Mouse (Mus musculus): ENCODE data around the gene Mettl18. TPM values are rescaled to one million over a fixed set of nuclear protein-coding genes. Genes with fewer than 3 reads are reported as not detected.

Mettl18 gene
- polyA plus RNA-seq (2012; rRNA removed) (1.0 and 2.3 TPM in 2 replicates), polyA plus RNA-seq (2014; fragmentation: Nextera tagmentation; extraction: Ambion mirVana) (4.4 TPM in 2 replicates)

- H3K9me3 ChIP-seq (ENCODE audit: control insufficient read depth, low read length) = no peaks in the 10 kb centered on the region
These were observed at the start of gene Mettl18, which contains the start of gene BC055324 for GRCm38 (mm10) chr1:163994721-163995608. Gene Mettl18 (plus strand): TSS chr1:163994889. Gene BC055324 (minus strand): TSS chr1:163994796.

GRCm38 (mm10) chr1:163953396-163953795, 41.3 kb upstream of the Mettl18 start:
- no peak for TF ChIP-seq EP300 (IDR thresholded peaks at IDR 0.05; ENCODE audit: low read depth)
- no peak for TF ChIP-seq CTCF (IDR thresholded peaks at IDR 0.05; ENCODE audit: low read depth)
- ATAC-seq (ENCODE audit: insufficient read depth) = no peak
- Histone ChIP-seq H3K9ac (replicated peaks) (no peak overlapping the region), H3K4me2 (ENCODE audit: low read depth) (no peak overlapping the region), H3K36me3 (replicated peaks; ENCODE audit: control insufficient read depth, insufficient read depth, low read depth) (peaks cover 56% of the 10 kb centered on the region), H3K27ac (no peak overlapping the region), H3K4me3 (ENCODE audit: insufficient read depth in 1 of 2, low read depth in 2 of 2, low read length in 2 of 2) (no peak overlapping the region), H3K4me1 (replicated peaks; ENCODE audit: control insufficient read depth in 2 of 2, insufficient read depth in 2 of 2, low read length in 1 of 2) (no peaks in the 10 kb centered on the region), H3K27me3 (ENCODE audit: control insufficient read depth, insufficient read depth, low read length) (no peaks in the 10 kb centered on the region), H3K9me3 (ENCODE audit: control insufficient read depth, low read length) (no peaks in the 10 kb centered on the region)
- WGBS (ENCODE audit: insufficient replicate concordance) = 82% methylated on average over 2 of the region's 2 CpGs
- DNase-seq (ENCODE audit: low read depth in 3 of 3, low spot score in 3 of 3) = no peak

More at GRCm38 (mm10) chr1:163994721-163995608, at the start of gene Mettl18, which contains the start of gene BC055324:
- peaks cover 5 to 6% of the 10 kb centered on the region in 2 experiments; a peak in 3 of 4 replicates for H3K4me1 ChIP-seq (replicated peaks; ENCODE audit: control insufficient read depth in 2 of 2, insufficient read depth in 2 of 2, low read length in 1 of 2)
- H3K27me3 ChIP-seq (ENCODE audit: control insufficient read depth, insufficient read depth, low read length) = no peaks in the 10 kb centered on the region
- peak; percentile 99 for ATAC-seq (ENCODE audit: insufficient read depth)
- peak; percentile 86 to 89 (median 87) for DNase-seq (ENCODE audit: low read depth in 3 of 3, low spot score in 3 of 3)
- peak within 1 kb of the TSS; percentile 64 to 93 for H3K4me3 ChIP-seq (ENCODE audit: insufficient read depth in 1 of 2, low read depth in 2 of 2, low read length in 2 of 2)
- peak within 1 kb of the TSS; percentile 80 for H3K4me2 ChIP-seq (ENCODE audit: low read depth)
- H3K36me3 ChIP-seq (replicated peaks; ENCODE audit: control insufficient read depth, insufficient read depth, low read depth) = no peaks in the 10 kb centered on the region
- H3K27ac ChIP-seq = peak within 1 kb of the TSS; percentile 53; the same call in 1 of the 2 replicates
- 2% methylated on average over 43 of the region's 43 CpGs for WGBS (ENCODE audit: insufficient replicate concordance)
- peak within 1 kb of the TSS; percentile 86 for H3K9ac ChIP-seq (replicated peaks)
- no peak for TF ChIP-seq EP300 (IDR thresholded peaks at IDR 0.05; ENCODE audit: low read depth)
- peak; percentile 67 for TF ChIP-seq CTCF (IDR thresholded peaks at IDR 0.05; ENCODE audit: low read depth)

- WGBS (ENCODE audit: insufficient replicate concordance) = 69% methylated on average over 3 of the region's 3 CpGs
- Histone ChIP-seq H3K4me1 (replicated peaks; ENCODE audit: control insufficient read depth in 2 of 2, insufficient read depth in 2 of 2, low read length in 1 of 2) (no peaks in the 10 kb centered on the region), H3K27me3 (ENCODE audit: control insufficient read depth, insufficient read depth, low read length) (no peaks in the 10 kb centered on the region), H3K27ac (no peak overlapping the region), H3K4me2 (ENCODE audit: low read depth) (no peak overlapping the region), H3K9me3 (ENCODE audit: control insufficient read depth, low read length) (no peaks in the 10 kb centered on the region), H3K36me3 (replicated peaks; ENCODE audit: control insufficient read depth, insufficient read depth, low read depth) (peaks cover 28% of the 10 kb centered on the region), H3K4me3 (ENCODE audit: insufficient read depth in 1 of 2, low read depth in 2 of 2, low read length in 2 of 2) (no peak overlapping the region), H3K9ac (replicated peaks) (no peak overlapping the region)
- no peak for TF ChIP-seq CTCF (IDR thresholded peaks at IDR 0.05; ENCODE audit: low read depth)
- TF ChIP-seq EP300 (IDR thresholded peaks at IDR 0.05; ENCODE audit: low read depth) = no peak
- no peak for DNase-seq (ENCODE audit: low read depth in 3 of 3, low spot score in 3 of 3)
- ATAC-seq (ENCODE audit: insufficient read depth) = no peak
These were observed 36.7 kb upstream of the Mettl18 start for GRCm38 (mm10) chr1:163958036-163958435.

DNA sequence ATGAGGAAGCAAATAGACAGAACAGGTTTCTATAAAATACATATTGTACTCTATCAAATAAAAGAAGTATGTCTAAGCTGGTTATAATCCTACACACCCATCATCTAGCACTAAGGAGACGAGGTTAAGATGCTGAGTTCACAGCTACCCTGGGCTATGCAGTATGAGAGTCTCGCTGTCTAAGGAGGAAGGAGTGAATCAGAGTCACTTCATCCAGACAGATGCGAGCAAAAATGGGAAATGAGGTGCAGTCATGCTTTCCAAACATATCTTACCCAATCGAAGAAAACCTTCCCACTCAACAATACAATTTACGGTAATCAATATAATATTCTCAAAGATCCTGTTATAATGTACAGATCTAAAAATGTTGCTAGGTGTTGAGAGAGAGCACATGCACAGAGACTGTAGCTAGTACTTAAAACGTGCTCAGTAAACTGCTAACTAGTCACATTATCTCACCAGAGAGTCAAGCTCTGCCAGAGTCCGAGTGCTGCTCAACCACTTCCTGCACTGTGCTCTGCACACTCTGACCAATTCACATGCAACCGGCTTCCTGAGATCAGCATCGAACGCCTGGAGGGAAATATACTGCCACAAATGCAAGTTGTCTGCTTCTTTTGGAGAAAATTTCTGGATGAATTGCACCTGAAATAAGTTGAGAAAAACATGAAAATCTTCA, 30.5 kb upstream of the Mettl18 start:
- 45% methylated on average over 10 of the region's 10 CpGs for WGBS (ENCODE audit: insufficient replicate concordance)
- no peaks in the 10 kb centered on the region for H3K4me1 ChIP-seq (replicated peaks; ENCODE audit: control insufficient read depth in 2 of 2, insufficient read depth in 2 of 2, low read length in 1 of 2)
- H3K36me3 ChIP-seq (replicated peaks; ENCODE audit: control insufficient read depth, insufficient read depth, low read depth) = peaks cover 14% of the 10 kb centered on the region; the same call in 1 of the 2 replicates
- H3K27me3 ChIP-seq (ENCODE audit: control insufficient read depth, insufficient read depth, low read length) = no peaks in the 10 kb centered on the region
- H3K9me3 ChIP-seq (ENCODE audit: control insufficient read depth, low read length) = no peaks in the 10 kb centered on the region
- no peak for ATAC-seq (ENCODE audit: insufficient read depth)
- no peak overlapping the region for H3K9ac ChIP-seq (replicated peaks)
- H3K27ac ChIP-seq = no peak overlapping the region
- no peak for DNase-seq (ENCODE audit: low read depth in 3 of 3, low spot score in 3 of 3)
- H3K4me3 ChIP-seq (ENCODE audit: insufficient read depth in 1 of 2, low read depth in 2 of 2, low read length in 2 of 2) = no peak overlapping the region
- no peak for TF ChIP-seq EP300 (IDR thresholded peaks at IDR 0.05; ENCODE audit: low read depth)
- no peak for TF ChIP-seq CTCF (IDR thresholded peaks at IDR 0.05; ENCODE audit: low read depth)
- no peak overlapping the region for H3K4me2 ChIP-seq (ENCODE audit: low read depth)

DNA sequence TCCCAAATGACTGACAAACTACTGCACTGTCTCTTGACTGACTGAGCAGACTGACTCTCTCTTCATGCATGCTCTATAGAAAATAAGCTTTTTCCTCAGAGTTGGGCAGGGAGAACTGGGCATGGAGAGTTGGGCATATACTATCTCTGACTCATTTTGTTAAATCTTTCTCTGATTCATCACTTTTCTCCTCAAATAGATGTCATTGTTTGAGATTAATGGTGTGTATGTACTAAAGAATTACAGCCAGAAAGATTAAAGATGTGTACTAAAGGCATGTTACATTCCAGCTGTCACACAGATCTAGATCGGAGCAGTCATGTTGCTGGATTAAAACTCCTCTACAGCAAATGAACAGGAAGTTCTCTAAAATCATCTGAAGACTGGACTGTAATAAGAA, 20.2 kb upstream of the Mettl18 start:
- H3K27me3 ChIP-seq (ENCODE audit: control insufficient read depth, insufficient read depth, low read length) = no peaks in the 10 kb centered on the region
- TF ChIP-seq CTCF (IDR thresholded peaks at IDR 0.05; ENCODE audit: low read depth) (no peak), EP300 (IDR thresholded peaks at IDR 0.05; ENCODE audit: low read depth) (no peak)
- H3K9ac ChIP-seq (replicated peaks) = no peak overlapping the region
- H3K27ac ChIP-seq = no peak overlapping the region
- H3K4me2 ChIP-seq (ENCODE audit: low read depth) = no peak overlapping the region
- H3K4me3 ChIP-seq (ENCODE audit: insufficient read depth in 1 of 2, low read depth in 2 of 2, low read length in 2 of 2) = no peak overlapping the region
- no peaks in the 10 kb centered on the region for H3K9me3 ChIP-seq (ENCODE audit: control insufficient read depth, low read length)
- DNase-seq (ENCODE audit: low read depth in 3 of 3, low spot score in 3 of 3) = no peak
- H3K36me3 ChIP-seq (replicated peaks; ENCODE audit: control insufficient read depth, insufficient read depth, low read depth) = peaks cover 3% of the 10 kb centered on the region
- WGBS (ENCODE audit: insufficient replicate concordance) = 83% methylated on average over 1 of the region's 1 CpGs
- H3K4me1 ChIP-seq (replicated peaks; ENCODE audit: control insufficient read depth in 2 of 2, insufficient read depth in 2 of 2, low read length in 1 of 2) = no peaks in the 10 kb centered on the region
- no peak for ATAC-seq (ENCODE audit: insufficient read depth)
